Mouse (Mus musculus) adrenal gland, adult 18-20 months (tissue): Measurements from ENCODE around the gene Ipo9. TPM values are rescaled to one million over a fixed set of nuclear protein-coding genes. Genes with fewer than 3 reads are reported as not detected.

Source experiments
- DNase-seq, 2 experiments: peaks; one replicate each; pipeline ENCODE4 v3.0.0; 2021 to 2022; ENCODE audit warnings: low spot score in 2 of 2
- microRNA-seq, 2 experiments: library from miRNA; unstranded; fragments of <30 nt; microRNA quantifications; one replicate each; pipeline ENCODE4 v1.2.0; 2021; ENCODE audit warnings: borderline number of aligned reads in 2 of 2
- total RNA-seq, 2 experiments: library from RNA; stranded (reverse); gene quantifications; 1 replicate in 1 of 2; 2 replicates in 1 of 2; pipeline ENCODE4 v1.2.3; 2021

Gene Ipo9
- total RNA-seq, 2 experiments from 2014 or later = 55.5 to 87.5 TPM

DNA sequence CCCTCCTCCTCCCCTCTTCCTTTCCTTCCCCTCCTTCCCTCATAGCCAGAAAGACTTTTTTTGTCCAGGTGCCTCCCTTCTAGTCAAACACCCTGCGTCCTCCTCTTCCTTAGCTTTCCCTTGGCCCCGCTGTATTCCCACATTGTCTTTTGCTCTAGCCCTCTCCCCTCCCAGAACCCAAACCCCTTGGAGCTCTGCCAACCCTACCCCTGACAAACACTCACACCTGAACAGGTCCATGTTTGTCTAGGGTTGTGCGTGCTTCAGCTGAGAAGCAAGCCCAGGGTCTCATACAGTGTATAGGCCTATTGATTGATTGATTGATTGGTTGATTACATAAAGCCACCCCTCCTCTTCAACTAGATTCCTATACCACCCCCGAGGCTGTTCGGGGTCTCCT lies 60.9 kb downstream of the Ipo9 start:
- no peak for DNase-seq

GRCm38 (mm10) chr1:135368982-135369381 lies 61.3 kb downstream of the Ipo9 start:
- DNase-seq = peak; percentile 35 to 46

DNA sequence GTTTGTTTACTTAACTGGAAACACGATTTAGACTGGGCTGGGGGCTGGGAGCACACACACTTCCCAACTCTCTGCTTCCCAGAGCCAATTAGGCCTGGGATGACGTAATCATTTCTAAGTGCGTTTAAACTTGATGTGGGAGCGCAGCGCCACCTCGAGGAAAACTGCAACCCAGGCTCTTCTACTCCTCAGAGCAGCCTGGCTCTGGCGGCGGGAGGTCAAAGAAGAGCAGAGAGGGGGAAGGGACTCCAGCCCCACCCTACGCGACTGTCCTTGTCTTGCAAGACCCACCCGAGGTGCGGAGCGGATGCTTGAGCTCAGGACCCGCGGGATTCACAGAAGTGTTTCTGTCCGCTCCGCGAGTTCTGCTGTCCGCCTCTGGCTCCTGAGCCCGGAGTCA lies 62.1 kb downstream of the Ipo9 start:
- peak; percentile 81 to 84 for DNase-seq

- no peak for DNase-seq
Measured at GRCm38 (mm10) chr1:135367595-135367994, 62.7 kb downstream of the Ipo9 start.

DNA sequence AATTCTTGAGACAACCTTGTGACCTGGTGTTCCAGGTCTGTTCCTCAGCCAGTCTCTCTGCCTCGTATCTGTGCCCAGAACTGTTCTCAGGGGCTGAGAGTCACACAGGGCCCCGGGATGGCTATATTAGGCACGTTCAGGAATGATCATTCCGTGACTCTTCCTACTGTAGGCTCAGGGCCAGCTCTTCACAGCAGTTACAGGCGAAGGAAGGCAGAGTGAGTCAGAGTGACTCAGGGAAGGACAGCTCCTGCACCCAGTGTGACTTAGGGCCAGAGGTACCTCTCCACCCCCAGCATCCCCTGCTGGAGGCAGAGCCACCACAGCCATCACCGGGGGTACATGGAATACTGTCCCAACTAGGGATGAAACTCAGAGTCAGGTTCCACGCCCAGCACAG lies 63.3 kb downstream of the Ipo9 start:
- DNase-seq = peak; percentile 30 to 31

DNA sequence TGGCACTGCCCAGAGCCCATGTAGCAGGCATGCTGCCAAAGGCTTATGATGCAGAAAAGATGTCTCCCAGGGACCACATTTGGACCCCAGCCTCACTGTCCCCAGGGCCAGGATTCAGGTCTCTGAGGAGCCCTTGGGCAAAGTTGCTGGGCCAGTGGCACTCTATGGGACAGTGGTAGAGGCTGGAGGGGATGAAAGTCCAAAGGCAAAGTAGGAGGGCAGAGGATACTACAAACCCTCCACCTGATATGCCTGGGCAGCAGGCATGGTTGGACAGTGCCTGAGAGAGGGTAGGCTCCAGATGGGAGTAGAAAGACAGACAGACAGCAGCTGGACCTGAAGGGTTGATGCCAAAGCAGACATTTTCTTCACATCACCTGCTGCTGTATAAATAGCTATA lies 63.9 kb downstream of the Ipo9 start:
- DNase-seq = no peak

- no peak for DNase-seq
Measured at GRCm38 (mm10) chr1:135363446-135363845, 66.9 kb downstream of the Ipo9 start.

DNA sequence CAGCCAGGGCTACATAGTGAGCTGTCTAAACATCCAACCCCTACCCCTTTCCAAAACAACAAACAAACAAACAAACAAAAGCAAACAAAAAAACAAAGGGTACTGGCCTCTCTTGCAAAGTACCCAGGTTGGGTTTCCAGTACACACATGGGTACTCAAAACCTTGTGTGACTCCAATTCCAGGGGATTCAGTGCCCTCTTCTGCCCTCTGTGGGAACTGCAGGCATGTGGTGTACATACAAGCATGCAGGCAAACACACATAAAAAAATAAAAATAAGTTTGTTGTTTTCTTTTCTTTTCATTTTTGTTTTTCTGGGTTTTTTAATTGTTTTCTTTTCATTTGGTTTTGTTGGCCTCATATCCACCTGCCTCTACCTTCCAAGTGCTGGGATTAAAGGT lies 68.2 kb downstream of the Ipo9 start:
- DNase-seq = no peak

DNA sequence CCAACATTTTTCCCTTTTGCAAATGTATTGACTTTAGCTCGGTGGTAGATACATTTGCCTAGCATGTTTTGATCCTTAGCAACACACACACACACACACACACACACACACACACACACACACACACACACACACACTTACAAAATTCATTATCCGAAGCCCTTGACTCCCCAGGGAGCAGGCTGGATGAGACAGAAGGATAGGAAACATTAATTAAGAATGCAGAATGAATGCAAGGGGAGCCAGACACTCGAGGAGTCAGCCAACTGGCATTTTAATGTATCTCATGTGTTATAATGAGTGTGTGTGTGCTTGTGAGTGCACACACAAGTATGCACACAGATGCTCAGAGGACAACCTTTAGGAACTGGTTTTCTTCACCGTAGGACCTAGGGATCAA lies 68.8 kb downstream of the Ipo9 start:
- no peak for DNase-seq

DNA sequence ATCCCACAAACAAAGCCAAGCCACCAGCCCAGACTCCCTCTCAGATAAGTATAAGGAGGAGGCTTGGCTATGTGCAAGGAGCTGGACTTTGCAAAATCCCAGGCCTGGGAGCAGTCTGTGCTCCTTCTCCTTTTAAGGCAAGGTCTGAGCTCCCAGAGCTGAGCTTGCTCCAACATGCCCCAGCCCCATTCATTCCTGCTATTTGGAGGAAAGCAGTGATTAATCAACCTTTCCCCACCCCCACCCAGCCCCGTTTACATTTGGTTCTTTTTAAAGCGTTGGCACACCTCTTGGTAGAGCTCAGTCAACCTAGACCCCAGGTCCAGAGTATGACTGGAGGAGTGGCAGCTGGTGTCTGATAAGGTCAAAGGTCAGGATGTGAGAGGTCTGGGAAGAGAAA lies 71.2 kb downstream of the Ipo9 start:
- DNase-seq = no peak

DNA sequence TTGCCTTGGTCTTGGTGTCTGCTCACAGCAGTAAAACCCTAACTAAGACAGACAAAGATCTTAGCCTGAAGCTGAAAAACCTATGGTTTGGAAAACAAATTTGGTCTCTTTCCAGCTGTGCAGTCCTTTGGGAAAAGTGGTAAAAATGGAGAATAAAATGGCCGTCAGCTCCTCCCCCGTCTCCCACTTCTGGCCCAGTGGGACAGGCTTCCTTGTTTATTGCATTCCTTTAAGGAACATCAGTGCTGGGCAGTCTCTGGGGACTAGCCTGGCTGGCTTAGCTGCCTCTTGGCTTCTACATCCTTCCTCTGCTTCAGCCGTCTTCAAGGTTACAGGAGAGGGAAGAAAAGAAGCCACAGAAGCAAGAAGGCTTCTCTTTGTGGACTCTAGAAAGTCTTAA lies 78.3 kb downstream of the Ipo9 start:
- no peak for DNase-seq

DNA sequence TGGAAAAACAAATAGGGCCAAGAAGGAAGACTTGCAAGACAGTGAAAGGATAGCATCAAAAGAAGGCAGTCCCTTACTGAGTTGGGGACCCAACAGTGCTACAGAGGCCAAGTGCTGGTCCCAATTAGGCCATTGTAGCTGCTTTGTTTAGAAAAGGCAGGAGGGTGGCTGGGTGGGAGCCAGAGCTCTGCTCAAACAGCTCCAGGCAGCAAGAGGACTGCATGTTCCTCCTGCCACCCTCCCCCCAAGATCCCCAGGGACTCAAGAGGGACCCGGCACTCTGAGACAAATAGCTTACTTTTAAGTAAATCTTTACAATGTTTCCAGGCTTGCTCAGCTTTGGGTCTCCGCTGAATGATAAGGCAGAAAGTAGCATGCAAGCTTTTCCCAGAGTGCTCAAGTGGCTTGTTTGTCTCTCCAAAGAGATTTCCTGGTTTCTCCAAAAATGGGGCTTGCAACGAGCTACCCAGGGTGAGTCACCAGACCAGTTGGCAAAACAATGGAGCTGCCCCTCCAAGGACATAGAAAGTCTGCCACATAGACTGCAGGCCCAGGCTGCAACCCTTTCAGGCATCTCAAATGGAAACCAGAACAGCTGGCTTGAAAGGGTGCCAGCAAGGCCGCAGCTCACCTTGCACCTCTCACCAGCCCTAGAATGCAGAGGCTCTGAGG lies 82.7 kb downstream of the Ipo9 start:
- DNase-seq = peak in 1 of 2 experiments; percentile 38

GRCm38 (mm10) chr1:135346891-135347290 lies 83.4 kb downstream of the Ipo9 start:
- no peak for DNase-seq

DNA sequence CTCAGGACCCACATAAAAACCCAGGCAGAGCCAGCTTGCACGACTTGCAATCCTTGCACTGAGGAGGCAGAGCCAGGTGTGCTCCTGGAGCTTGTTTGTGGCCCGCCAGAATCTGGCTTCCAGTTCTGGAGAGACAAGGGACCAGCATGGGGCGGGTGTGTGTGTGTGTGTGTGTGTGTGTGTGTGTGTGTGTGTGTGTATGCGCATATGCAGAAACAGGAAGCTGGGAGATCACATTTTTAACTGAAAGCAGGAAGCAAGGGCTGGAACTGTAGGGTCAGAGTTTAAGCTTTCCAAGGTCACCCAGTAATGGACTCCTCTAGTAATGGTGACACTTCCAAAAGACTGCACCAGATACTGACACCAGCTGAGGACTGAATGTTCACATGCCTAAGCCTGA lies 86.3 kb downstream of the Ipo9 start:
- no peak for DNase-seq

GRCm38 (mm10) chr1:135341947-135342346 lies 88.4 kb downstream of the Ipo9 start:
- DNase-seq = no peak

Small RNA genes within 50 kb of the gene (microRNA-seq; reads per million reads assigned to microRNA genes)
- 1.9 to 2.4 reads per million in 2 experiments for gene Mir1231

Other genes starting within 250 kb of the Ipo9 start
- under 1 TPM in 1 of 2 experiments, not detected in 1; 0.19 TPM for gene Elf3, start 171.9 kb downstream of the Ipo9 start, total RNA-seq
- 10 to 100 TPM; 45.2 to 51.1 TPM for gene Rnpep, start 146.4 kb downstream of the Ipo9 start, total RNA-seq
- 100 to 1,000 TPM; 184 to 263 TPM for gene Timm17a, start 116.7 kb downstream of the Ipo9 start, total RNA-seq
- gene Lmod1, start 105.7 kb downstream of the Ipo9 start, total RNA-seq = 1 to 10 TPM; 2.4 to 3.4 TPM
- gene Shisa4, start 55.3 kb downstream of the Ipo9 start, total RNA-seq = 1 to 10 TPM; 6.6 to 7.1 TPM
- 10 to 100 TPM; 11.2 to 15.3 TPM for gene Nav1, start 176.8 kb upstream of the Ipo9 start, total RNA-seq